Mouse (Mus musculus) hindbrain, embryonic 10.5 days (tissue): Measurements from ENCODE around the gene Gm37240. TPM values are rescaled to one million over a fixed set of nuclear protein-coding genes. Genes with fewer than 3 reads are reported as not detected.

ENCODE experiments used
- DNase-seq: peaks from one replicate; pipeline ENCODE4 v3.0.0-alpha.2; 2017; ENCODE audit warnings: low spot score
- H3K27ac ChIP-seq: fragments of 300-500 bp; sonication (generic); 2 replicates; pipeline ENCODE4 v1.5.1; 2016; ENCODE audit warnings: mild to moderate bottlenecking, moderate library complexity
- H3K27me3 ChIP-seq: fragments of 300-500 bp; sonication (generic); 2 replicates; pipeline ENCODE4 v1.6.1; 2016; ENCODE audit warnings: mild to moderate bottlenecking; ENCODE audit not compliant: poor library complexity, insufficient read depth, severe bottlenecking
- H3K36me3 ChIP-seq: fragments of 300-500 bp; sonication (generic); 2 replicates; pipeline ENCODE4 v1.6.1; 2016; ENCODE audit warnings: mild to moderate bottlenecking, moderate library complexity
- H3K4me1 ChIP-seq: fragments of 300-500 bp; sonication (generic); replicated peaks from 2 replicates; pipeline ENCODE4 v1.6.1; 2016; ENCODE audit warnings: mild to moderate bottlenecking
- H3K4me3 ChIP-seq: fragments of 300-500 bp; sonication (generic); 2 replicates; pipeline ENCODE4 v1.5.1; 2016; ENCODE audit warnings: mild to moderate bottlenecking, moderate library complexity
- H3K9me3 ChIP-seq: fragments of 300-500 bp; sonication (generic); 2 replicates; pipeline ENCODE4 v1.6.1; 2016; ENCODE audit warnings: mild to moderate bottlenecking, moderate library complexity
- WGBS: fragments of 180-500 bp; shearing (Covaris S2); methylation state at CpG from one replicate; pipeline ENCODE4 v1.1.7; 2016; 5-methylcytosine and 5-hydroxymethylcytosine counted together
- polyA plus RNA-seq: library from polyadenylated mRNA; unstranded; fragments of >200 nt; fragmentation: Nextera tagmentation; extraction: Ambion mirVana; gene quantifications from 2 replicates; pipeline ENCODE4 v1.2.1, GENCODE M21; 2016

The Gm37240 gene
- polyA plus RNA-seq, 1 experiment from 2014 or later: 1.4 TPM

DNA sequence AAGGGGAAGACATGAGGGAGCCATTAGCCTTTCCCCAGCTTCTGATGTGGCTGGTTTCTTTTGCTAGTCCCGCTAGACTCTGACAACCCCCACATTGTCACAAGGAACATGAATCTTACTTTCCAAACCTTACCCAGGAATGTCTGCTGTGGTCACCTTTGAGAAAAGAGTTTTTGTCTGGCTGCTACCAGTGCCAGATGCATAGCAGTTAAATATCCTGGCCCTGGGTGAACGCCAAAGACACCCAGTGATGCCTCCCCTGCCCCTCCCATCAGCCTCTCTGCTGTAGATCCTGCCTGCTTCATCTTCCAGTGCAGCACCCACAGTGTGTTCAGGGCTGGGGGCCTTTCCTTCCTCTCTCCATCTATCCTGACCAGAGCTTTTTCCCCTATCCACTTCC is 1197.7 kb downstream of the Gm37240 start:
- Histone ChIP-seq H3K27me3 (0 out of 2 replicates have a peak, but pooled peaks cover 4% of the 10 kb centered on the region), H3K4me1 (peaks cover 23% of the 10 kb centered on the region), H3K4me3 (no peak overlapping the region), H3K27ac (0 out of 2 replicates have a peak overlapping the region, but pooled peaks have one; percentile 6), H3K9me3 (no peaks in the 10 kb centered on the region), H3K36me3 (no peaks in the 10 kb centered on the region)
- DNase-seq: no peak
- 71% methylated on average over 2 of the region's 2 CpGs for WGBS

DNA sequence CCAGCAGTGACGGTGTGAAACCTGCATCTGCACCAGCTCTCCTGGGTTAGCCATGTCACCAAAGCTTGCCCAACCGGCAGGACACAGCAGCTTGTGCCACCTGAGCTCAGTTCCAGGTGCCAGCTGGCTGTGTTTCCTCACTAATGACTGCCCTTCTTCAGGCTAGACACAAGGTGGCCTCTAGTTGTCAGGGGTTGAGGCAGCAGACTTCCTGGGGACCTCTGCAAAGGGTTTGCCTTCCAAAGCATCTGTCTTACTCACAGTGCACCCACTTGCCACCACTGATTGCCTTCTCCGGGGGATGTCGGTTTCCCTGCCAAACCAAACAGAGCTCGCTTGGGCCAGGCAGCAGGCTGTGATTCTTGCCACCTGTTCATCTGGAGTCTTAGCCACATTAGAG is 1199.1 kb downstream of the Gm37240 start:
- WGBS: 79% methylated on average over 5 of the region's 5 CpGs
- Histone ChIP-seq H3K4me3 (no peak overlapping the region), H3K4me1 (peaks cover 23% of the 10 kb centered on the region), H3K27me3 (0 out of 2 replicates have a peak, but pooled peaks cover 4% of the 10 kb centered on the region), H3K27ac (no peak overlapping the region), H3K9me3 (no peaks in the 10 kb centered on the region), H3K36me3 (no peaks in the 10 kb centered on the region)
- no peak for DNase-seq

DNA sequence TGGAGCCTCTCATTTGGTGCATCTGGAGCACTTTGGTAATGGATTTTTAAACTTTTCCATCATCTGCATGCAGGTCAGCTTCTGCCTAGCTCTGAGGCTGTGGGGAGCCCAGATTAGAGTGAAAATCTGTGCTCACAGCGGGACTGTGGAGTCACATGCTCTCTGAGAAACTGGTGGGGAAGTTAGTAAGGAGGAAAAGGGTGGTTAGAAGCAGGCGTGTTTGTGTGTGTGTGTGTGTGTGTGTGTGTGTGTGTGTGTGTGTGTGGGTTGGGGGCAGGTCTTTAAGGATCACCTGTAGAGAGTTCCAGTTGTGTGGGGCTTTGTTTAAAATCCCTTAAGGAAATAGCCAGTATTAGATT is 1199.9 kb downstream of the Gm37240 start:
- Histone ChIP-seq H3K36me3 (no peaks in the 10 kb centered on the region), H3K4me1 (peaks cover 23% of the 10 kb centered on the region), H3K9me3 (no peaks in the 10 kb centered on the region), H3K4me3 (no peak overlapping the region), H3K27me3 (0 out of 2 replicates have a peak, but pooled peaks cover 4% of the 10 kb centered on the region), H3K27ac (no peak overlapping the region)
- no peak for DNase-seq
- WGBS: 65% methylated on average over 2 of the region's 2 CpGs

DNA sequence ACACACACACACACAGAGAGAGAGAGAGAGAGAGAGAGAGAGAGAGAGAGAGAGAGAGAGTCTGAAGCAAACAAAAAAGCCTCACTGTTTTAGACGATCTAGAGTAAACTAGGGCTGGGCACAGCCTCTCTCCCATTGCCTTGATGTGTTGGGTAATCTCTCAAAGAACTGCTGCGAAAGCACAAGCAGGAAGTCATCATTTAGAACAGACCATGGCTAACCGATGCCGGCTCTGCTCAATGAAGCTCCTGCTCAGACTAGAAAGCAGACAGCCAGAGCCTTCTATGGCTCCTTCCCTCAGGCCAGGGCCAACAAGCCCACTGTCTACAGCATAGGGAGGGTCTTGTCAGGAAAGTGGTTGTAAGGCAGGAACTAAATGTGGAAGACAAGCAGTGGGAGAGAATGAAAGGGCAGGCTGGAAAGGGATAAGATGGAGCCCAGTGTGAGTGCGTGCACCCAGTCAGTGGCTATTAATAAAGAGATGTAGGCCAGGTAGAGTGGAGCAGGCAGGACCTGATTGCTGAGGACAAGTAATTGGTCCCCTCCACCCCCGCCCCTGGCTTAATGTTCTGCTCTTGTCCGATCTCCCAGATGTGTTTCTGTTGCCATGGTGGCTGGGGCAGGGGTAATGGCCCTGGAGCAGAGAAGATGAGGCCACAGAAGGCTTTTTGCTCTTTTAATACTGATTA is 1200.4 kb downstream of the Gm37240 start:
- Histone ChIP-seq H3K4me1 (peaks cover 23% of the 10 kb centered on the region), H3K27me3 (0 out of 2 replicates have a peak, but pooled peaks cover 4% of the 10 kb centered on the region), H3K27ac (no peak overlapping the region), H3K4me3 (no peak overlapping the region), H3K36me3 (no peaks in the 10 kb centered on the region), H3K9me3 (no peaks in the 10 kb centered on the region)
- DNase-seq: no peak
- 77% methylated on average over 7 of the region's 7 CpGs for WGBS

DNA sequence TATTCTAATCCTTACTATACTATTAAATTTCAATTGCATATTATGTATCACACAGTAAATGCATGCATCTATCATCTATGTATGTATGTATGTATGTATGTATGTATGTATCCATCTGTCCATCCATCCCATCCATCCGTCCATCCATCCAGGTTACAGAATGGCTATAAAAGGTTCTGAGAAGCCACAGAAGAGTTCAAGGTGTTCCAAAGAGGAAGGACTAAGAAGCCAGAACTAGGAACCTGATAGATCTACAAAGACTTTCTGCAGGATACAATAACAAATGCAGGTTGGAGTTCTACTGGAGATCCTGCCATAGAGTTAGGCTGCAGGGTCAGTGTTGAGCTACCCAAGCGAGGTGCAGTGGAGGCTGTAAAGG is 1201.0 kb downstream of the Gm37240 start:
- 84% methylated on average over 2 of the region's 2 CpGs for WGBS

DNA sequence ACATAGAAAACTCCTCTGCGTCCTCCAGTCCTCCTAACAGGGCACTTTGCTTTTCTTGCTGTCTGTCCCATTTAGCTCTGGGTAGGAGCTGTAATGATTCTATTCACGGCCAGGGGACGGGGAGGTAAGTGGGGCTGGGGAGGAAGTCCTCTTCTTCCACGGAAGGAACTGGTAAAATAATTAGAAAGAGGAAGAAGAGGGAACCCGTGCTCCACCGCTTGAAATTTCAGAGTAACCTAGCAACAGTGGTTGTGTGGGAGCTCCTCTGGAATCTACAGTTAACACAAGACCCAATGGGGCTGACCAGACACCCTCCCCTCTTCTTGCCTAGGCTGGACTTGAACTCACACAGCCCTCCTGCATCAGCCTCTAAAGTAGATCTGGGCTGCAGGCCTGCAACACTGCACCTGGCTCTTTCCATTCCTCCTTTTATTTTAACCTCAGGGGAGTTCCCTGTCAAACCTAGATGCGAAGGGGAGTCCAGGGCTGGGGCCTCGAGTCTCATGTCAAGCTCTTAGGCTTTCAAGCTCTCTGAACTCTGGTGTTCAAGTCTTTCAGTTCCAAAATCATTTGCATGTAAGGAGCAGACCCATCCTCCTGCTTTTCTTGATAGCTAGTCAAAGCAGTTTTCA is 1201.5 kb downstream of the Gm37240 start:
- Histone ChIP-seq H3K4me1 (peaks cover 23% of the 10 kb centered on the region), H3K9me3 (no peaks in the 10 kb centered on the region), H3K36me3 (no peaks in the 10 kb centered on the region), H3K27ac (no peak overlapping the region), H3K27me3 (0 out of 2 replicates have a peak, but pooled peaks cover 4% of the 10 kb centered on the region), H3K4me3 (no peak overlapping the region)
- DNase-seq: no peak
- WGBS: 83% methylated on average over 8 of the region's 8 CpGs

More for the DNA sequence above, 1201.0 kb downstream of the Gm37240 start:
- H3K36me3 ChIP-seq: no peaks in the 10 kb centered on the region
- DNase-seq: no peak
- H3K4me3 ChIP-seq: no peak overlapping the region
- H3K27me3 ChIP-seq: 0 out of 2 replicates have a peak, but pooled peaks cover 4% of the 10 kb centered on the region
- H3K4me1 ChIP-seq: peaks cover 23% of the 10 kb centered on the region
- no peaks in the 10 kb centered on the region for H3K9me3 ChIP-seq
- no peak overlapping the region for H3K27ac ChIP-seq

DNA sequence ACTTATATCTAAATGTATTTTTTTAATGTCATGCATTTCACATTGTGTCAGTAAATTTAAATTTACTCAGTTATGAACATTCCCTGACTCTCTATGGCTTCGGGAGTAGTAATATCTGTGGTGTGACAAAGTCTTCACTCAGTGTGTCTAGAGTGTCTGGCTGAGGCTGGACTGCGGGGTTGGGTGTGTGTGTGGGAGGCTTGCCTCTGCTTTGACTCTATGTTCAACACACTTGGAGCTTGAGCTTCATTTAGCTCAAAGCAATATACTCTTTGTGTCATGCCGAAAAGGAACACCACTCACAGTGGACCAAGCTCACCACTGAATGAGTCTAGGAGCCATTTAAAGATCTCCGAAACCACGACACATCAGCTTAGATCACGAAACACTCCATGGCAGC is 1203.5 kb downstream of the Gm37240 start:
- Histone ChIP-seq H3K4me1 (peaks cover 9% of the 10 kb centered on the region; the same call in 1 of the 2 replicates), H3K27me3 (0 out of 2 replicates have a peak, but pooled peaks cover 4% of the 10 kb centered on the region), H3K4me3 (no peak overlapping the region), H3K9me3 (no peaks in the 10 kb centered on the region), H3K27ac (no peak overlapping the region), H3K36me3 (no peaks in the 10 kb centered on the region)
- DNase-seq: no peak
- 94% methylated on average over 6 of the region's 6 CpGs for WGBS

DNA sequence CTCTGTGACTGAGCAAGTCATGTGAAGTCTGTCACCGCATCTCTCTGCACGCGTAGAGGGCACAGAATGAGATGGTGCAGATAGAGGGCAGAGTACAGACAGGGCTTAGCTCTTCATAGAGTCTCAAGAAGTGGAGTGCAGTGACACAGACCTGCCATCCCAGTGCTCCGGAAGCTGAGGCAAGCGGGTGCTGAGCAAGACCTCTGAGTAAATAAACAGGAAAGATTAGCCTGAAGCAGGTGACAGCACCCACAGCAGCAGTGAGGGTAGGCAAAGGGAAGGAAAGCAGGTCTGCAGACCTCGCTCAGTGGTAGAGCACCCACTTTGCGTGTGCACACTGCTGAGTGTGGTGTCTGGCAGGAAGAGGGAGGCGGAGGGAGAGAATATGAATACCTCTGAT is 1205.6 kb downstream of the Gm37240 start:
- no peak overlapping the region for H3K27ac ChIP-seq
- H3K9me3 ChIP-seq: no peaks in the 10 kb centered on the region
- WGBS: 84% methylated on average over 8 of the region's 8 CpGs
- no peaks in the 10 kb centered on the region for H3K36me3 ChIP-seq
- H3K4me3 ChIP-seq: no peak overlapping the region
- no peaks in the 10 kb centered on the region for H3K4me1 ChIP-seq
- H3K27me3 ChIP-seq: no peaks in the 10 kb centered on the region
- DNase-seq: no peak

DNA sequence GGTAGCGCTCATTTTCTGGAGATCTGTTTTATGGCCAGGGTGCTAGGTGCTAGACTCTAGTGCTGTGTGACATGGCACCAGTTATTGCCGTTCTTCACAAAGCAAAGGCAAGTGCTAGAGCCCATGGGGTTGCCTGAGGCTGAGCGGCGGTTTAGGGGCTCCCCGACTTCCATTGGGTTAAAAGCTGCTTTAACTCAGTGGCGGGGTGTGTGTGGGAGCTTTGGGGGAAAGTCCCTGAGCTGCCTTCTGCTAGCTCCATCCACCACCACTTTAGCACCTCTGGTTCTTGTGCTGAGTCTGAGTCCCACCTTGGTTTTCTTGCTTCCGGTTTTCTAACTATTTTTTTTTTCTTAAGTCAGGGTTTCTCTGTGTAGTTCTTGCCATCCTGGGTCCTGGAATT is 1207.3 kb downstream of the Gm37240 start:
- no peaks in the 10 kb centered on the region for H3K4me1 ChIP-seq
- no peaks in the 10 kb centered on the region for H3K9me3 ChIP-seq
- H3K4me3 ChIP-seq: no peak overlapping the region
- WGBS: 94% methylated on average over 7 of the region's 7 CpGs
- H3K27ac ChIP-seq: no peak overlapping the region
- DNase-seq: no peak
- H3K27me3 ChIP-seq: no peaks in the 10 kb centered on the region
- H3K36me3 ChIP-seq: no peaks in the 10 kb centered on the region

DNA sequence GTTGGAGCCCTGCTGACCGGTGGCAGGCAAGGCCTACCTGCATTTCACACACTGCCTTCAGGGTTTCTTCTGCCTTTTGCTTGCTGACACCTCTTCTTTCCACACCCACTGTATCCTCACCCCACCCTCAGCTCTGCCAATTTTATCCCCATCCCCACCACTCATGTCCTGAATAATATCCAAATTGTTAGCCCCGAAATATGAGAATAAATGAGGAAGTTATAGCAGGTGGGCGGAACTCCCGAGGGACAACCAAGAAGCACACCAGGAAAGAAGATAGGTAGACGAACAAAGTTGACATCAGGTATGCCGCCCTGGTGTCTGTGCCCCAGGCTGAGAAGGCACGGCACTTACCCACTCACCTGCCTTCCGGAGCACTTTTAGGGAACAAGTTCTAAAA is 1207.8 kb downstream of the Gm37240 start:
- Histone ChIP-seq H3K4me1 (no peaks in the 10 kb centered on the region), H3K27ac (no peak overlapping the region), H3K4me3 (no peak overlapping the region), H3K9me3 (no peaks in the 10 kb centered on the region), H3K27me3 (no peaks in the 10 kb centered on the region), H3K36me3 (no peaks in the 10 kb centered on the region)
- 91% methylated on average over 8 of the region's 8 CpGs for WGBS
- DNase-seq: no peak

DNA sequence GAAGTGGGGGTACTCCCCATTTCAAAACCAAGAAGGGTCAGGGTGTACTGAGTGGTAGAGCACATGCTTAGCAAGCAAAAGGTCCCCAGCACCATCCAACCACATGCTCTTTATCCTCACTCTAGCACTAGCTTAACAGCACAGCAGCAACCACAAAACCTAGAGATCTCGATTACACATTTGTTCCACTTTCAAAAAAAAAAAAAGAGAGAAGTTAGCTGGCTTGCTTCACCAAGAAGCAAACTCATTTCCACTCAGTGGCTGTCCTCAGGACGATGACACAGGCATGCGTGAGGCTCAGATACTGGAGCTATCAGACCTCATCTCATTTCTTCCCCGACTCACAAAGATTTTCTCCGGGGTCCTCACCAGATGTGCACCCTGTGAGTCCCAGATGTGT is 1208.4 kb downstream of the Gm37240 start:
- H3K4me1 ChIP-seq: no peaks in the 10 kb centered on the region
- no peak overlapping the region for H3K27ac ChIP-seq
- H3K4me3 ChIP-seq: no peak overlapping the region
- WGBS: 87% methylated on average over 5 of the region's 5 CpGs
- H3K36me3 ChIP-seq: no peaks in the 10 kb centered on the region
- no peaks in the 10 kb centered on the region for H3K27me3 ChIP-seq
- no peaks in the 10 kb centered on the region for H3K9me3 ChIP-seq
- no peak for DNase-seq

DNA sequence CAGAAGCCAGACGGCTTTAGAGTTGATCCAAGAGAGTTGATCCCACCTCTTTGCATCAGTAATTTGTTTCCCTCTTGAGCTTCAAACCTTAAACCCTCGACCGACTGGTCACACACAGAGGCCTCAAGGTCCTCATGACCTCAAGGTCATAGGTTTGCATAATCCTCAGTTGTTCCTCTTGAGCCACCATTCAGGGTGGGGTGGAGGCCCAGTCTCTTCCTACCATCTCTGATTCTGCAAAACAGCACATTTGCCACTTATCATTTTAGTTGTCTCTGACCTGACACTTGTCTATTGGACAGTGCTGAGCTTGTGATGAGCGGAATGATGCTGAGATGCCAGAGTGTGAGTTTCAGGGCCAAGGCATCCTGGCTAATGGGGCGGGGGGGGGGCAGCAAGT is 1211.6 kb downstream of the Gm37240 start:
- Histone ChIP-seq H3K27ac (no peak overlapping the region), H3K36me3 (no peaks in the 10 kb centered on the region), H3K9me3 (no peaks in the 10 kb centered on the region), H3K4me1 (no peaks in the 10 kb centered on the region), H3K27me3 (no peaks in the 10 kb centered on the region), H3K4me3 (no peak overlapping the region)
- DNase-seq: no peak
- 76% methylated on average over 5 of the region's 5 CpGs for WGBS

DNA sequence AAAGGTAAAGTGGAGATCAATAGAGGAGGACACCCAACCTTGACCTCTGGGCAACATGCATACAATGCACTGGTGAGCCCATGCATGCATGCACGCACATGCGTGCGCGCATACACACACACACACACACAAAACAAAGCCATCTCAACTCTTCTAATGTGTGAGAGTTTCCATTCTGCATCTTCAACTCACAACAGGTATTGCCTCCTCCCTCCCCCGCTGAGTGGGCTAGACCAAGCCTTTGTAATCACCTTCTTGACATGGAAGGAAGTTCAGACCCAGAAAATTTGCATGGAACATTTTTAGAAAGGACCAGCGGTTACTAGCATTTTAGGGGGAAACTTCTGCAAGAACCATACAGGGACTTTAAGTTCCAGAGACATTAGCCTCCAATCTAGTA is 1213.8 kb downstream of the Gm37240 start:
- DNase-seq: no peak
- Histone ChIP-seq H3K9me3 (no peaks in the 10 kb centered on the region), H3K27ac (no peak overlapping the region), H3K36me3 (no peaks in the 10 kb centered on the region), H3K27me3 (no peaks in the 10 kb centered on the region), H3K4me1 (no peaks in the 10 kb centered on the region), H3K4me3 (no peak overlapping the region)
- 94% methylated on average over 6 of the region's 6 CpGs for WGBS
